Comparison of ENCODE assay signal across 8 mouse cellular contexts in the genomic region with DNA sequence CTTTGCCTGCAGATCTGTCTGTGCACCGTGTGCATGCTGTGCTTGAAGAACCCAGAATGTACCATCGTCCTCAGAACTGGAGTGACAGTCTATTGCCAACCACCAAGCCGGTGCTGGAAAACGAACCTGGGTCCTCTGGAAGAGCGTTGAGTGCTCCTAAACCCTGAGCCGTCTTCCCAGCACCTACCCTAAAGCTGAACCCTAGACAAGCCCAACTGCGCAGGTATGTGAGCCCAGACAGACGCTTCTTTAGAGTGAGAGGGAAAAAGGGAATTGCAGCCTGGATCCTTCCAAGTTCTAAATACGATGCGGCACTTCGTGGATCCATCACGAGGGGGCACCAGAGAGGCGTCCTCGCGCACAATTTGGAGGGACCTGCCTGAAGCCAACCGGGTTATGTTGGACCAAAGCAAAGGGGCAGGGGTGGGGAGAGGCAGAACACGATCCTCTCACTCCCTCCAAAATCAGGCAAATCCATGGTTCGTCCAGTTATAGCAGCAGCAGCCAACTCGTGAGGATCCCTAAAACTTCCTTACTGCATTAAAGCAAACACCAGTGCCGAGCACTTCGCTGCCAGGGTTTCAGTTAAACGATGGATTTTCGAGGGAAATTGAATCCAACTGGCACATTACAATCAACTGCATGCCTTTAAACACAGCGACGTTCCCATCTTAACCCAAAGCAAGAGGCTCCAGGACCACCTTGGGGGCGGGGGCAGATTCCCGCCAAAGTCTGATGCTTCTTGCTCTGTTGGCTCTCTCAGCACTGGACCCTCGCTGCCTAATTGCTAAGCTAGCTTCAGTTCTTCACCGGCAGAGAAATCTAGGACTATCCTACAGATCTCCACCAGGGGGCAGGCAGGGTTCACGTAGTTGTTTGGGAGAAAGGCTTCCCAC.
A peak's percentile ranks its signal among the peaks of the same experiment; 100 is the strongest.
DNase-seq lines count a peak whose midpoint lies in the region; ATAC-seq and TF ChIP-seq lines count a peak whose summit lies in the region.

No protein-coding gene starts in this region.

- peak overlapping the region; percentile 72 for H3K4me2 ChIP-seq in forebrain, embryonic 13.5 days
- H3K4me2 ChIP-seq in liver, postnatal 0 days (ENCODE audit: low read depth, low read length): peak overlapping the region; percentile 77
- peak overlapping the region; percentile 59 for H3K4me2 ChIP-seq in neural tube, embryonic 14.5 days (ENCODE audit: low read depth, low read length)

- no peaks in the 10 kb centered on the region for H3K36me3 ChIP-seq in forebrain, embryonic 13.5 days (ENCODE audit: poor library complexity, severe bottlenecking)
- no peaks in the 10 kb centered on the region for H3K36me3 ChIP-seq in liver, postnatal 0 days (replicated peaks; ENCODE audit: insufficient read depth, low read length)
- H3K36me3 ChIP-seq in neural tube, embryonic 14.5 days (ENCODE audit: control insufficient read depth, insufficient read depth, low read length): no peaks in the 10 kb centered on the region

- 10% methylated on average over 30 of the region's 30 CpGs for WGBS in forebrain, embryonic 13.5 days
- WGBS in large intestine, adult 2 months: 9% methylated on average over 30 of the region's 30 CpGs
- WGBS in liver, postnatal 0 days (ENCODE audit: insufficient replicate concordance): 9% methylated on average over 30 of the region's 30 CpGs
- WGBS in neural tube, embryonic 14.5 days: 12% methylated on average over 30 of the region's 30 CpGs

- H3K4me3 ChIP-seq in forebrain, embryonic 13.5 days: peak overlapping the region; percentile 35
- H3K4me3 ChIP-seq in liver, postnatal 0 days (ENCODE audit: low read depth, low read length): peak overlapping the region; percentile 38
- H3K4me3 ChIP-seq in neural tube, embryonic 14.5 days (ENCODE audit: low read depth, low read length): peak overlapping the region; percentile 9

- intact Hi-C loops in heart, postnatal 10 days (cut with DNase I): loop anchor here (1.0 to 5.0 kb wide), 3 partner anchors 57 to 413 kb away; no protein-coding TSS in a partner anchor

- H3K27me3 ChIP-seq in forebrain, embryonic 13.5 days: no peaks in the 10 kb centered on the region
- H3K27me3 ChIP-seq in liver, postnatal 0 days (ENCODE audit: insufficient read depth, low read length): peaks cover 14% of the 10 kb centered on the region; the same call in 1 of the 2 replicates
- no peaks in the 10 kb centered on the region for H3K27me3 ChIP-seq in neural tube, embryonic 14.5 days (ENCODE audit: control insufficient read depth, insufficient read depth, low read length)

- H3K9ac ChIP-seq in forebrain, embryonic 13.5 days: peak overlapping the region; percentile 55; the same call in 1 of the 2 replicates
- H3K9ac ChIP-seq in liver, postnatal 0 days (replicated peaks): no peak overlapping the region
- H3K9ac ChIP-seq in neural tube, embryonic 14.5 days (replicated peaks; ENCODE audit: low read depth, low read length): no peak overlapping the region

- peak; percentile 45 to 69 for DNase-seq in CD8-positive naive resting alpha-beta T cell, adult 2 months (ENCODE audit: low read depth in 2 of 2, low spot score in 2 of 2)
- DNase-seq in c-Kit-negative CD71-positive TER-119-positive erythroid progenitor cells, embryonic 14.5 days (ENCODE audit: low read depth, low spot score): peak; percentile 3
- peak; percentile 92 to 95 for DNase-seq in heart, postnatal 10 days
- peak; percentile 48 for DNase-seq in large intestine, adult 2 months (ENCODE audit: low read depth, low spot score)
- peak; percentile 84 for DNase-seq in liver, postnatal 0 days
- peak; percentile 93 for DNase-seq in testis, postnatal 10 days (ENCODE audit: low spot score)

- TF ChIP-seq CTCF in liver, postnatal 0 days (IDR thresholded peaks at IDR 0.05; ENCODE audit: low read depth): peak; percentile 86

- peaks cover 14% of the 10 kb centered on the region for H3K9me3 ChIP-seq in forebrain, embryonic 13.5 days (replicated peaks)
- H3K9me3 ChIP-seq in liver, postnatal 0 days (ENCODE audit: low read length): peaks cover 3% of the 10 kb centered on the region; the same call in 1 of the 2 replicates
- no peaks in the 10 kb centered on the region; the same call in 1 of the 2 replicates for H3K9me3 ChIP-seq in neural tube, embryonic 14.5 days (ENCODE audit: control insufficient read depth, low read length)

- H3K27ac ChIP-seq in forebrain, embryonic 13.5 days: no peak overlapping the region
- no peak overlapping the region for H3K27ac ChIP-seq in liver, postnatal 0 days (ENCODE audit: low read depth)
- no peak overlapping the region for H3K27ac ChIP-seq in neural tube, embryonic 14.5 days (ENCODE audit: low read depth, low read length)

- peak; percentile 90 for ATAC-seq in forebrain, embryonic 13.5 days
- ATAC-seq in liver, postnatal 0 days: peak; percentile 84
- peak; percentile 89 for ATAC-seq in neural tube, embryonic 14.5 days (ENCODE audit: low read depth)

- no peak for TF ChIP-seq EP300 in liver, postnatal 0 days (IDR thresholded peaks at IDR 0.05; ENCODE audit: low read depth)

- no peaks in the 10 kb centered on the region for H3K4me1 ChIP-seq in forebrain, embryonic 13.5 days
- H3K4me1 ChIP-seq in liver, postnatal 0 days (ENCODE audit: insufficient read depth): no peaks in the 10 kb centered on the region
- H3K4me1 ChIP-seq in neural tube, embryonic 14.5 days (ENCODE audit: control insufficient read depth, insufficient read depth, low read length): no peaks in the 10 kb centered on the region

Comparison
In these comparisons a context has a peak if more than half of its experiments do, and no peak if none do; other contexts are left out.
1. DNase-seq: peak in every context shown above with its lines; median percentile 94 in heart, postnatal 10 days; 93 in testis, postnatal 10 days; 84 in liver, postnatal 0 days; 57 in CD8-positive naive resting alpha-beta T cell, adult 2 months; 48 in large intestine, adult 2 months; 3 in c-Kit-negative CD71-positive TER-119-positive erythroid progenitor cells, embryonic 14.5 days.